Mouse (Mus musculus): Measurements from ENCODE around the gene Cep350. TPM values are rescaled to one million over a fixed set of nuclear protein-coding genes. Genes with fewer than 3 reads are reported as not detected.

Cep350 gene
- polyA plus RNA-seq (2014; fragmentation: Nextera tagmentation; extraction: Ambion mirVana) = 4.9 and 5.6 TPM in 2 replicates

DNA sequence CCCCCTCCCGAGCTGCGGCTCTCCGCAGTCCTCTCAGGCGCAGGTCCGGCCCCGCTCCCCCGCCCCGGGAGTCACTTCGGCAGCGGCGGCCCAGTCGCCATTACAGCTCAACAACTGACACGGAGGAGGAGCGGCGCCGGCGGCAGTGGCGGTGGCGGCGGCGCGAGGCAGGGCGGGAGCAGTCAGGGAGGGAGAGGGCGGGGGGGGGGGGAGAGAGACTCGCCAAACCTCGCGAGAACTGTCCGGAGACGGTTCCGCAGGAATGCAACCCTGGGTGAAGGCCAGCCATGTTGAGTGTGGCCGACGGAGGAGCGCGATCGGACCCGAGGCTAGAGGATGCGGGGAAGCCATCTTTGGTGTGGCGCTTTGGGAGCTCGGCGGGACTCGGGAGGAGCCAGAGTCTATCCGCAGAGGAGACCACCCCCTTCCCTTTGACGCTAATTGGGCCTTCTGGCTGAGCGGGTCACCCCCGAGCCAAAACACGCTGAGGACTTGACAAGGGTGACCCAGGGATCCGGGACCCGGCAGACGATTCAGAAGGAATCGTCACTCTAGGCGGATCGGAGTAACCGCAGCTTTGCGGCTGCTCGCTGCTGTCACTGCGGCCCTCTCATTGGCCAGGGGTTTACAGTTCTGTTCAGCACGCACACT is at the start of gene Cep350:
Gene Cep350 (minus strand): TSS at position 188 of the 651 bp plus-strand sequence.
- Histone ChIP-seq H3K4me2 (peak within 1 kb of the TSS; percentile 89), H3K9ac (ENCODE audit: low read depth, low read length) (peak within 1 kb of the TSS; percentile 99), H3K27me3 (replicated peaks; ENCODE audit: control insufficient read depth, insufficient read depth, low read length) (no peaks in the 10 kb centered on the region), H3K27ac (ENCODE audit: low read depth, low read length) (peak within 1 kb of the TSS; percentile 92), H3K36me3 (ENCODE audit: control insufficient read depth, insufficient read depth, low read length) (no peaks in the 10 kb centered on the region), H3K4me1 (replicated peaks; ENCODE audit: control insufficient read depth, insufficient read depth, low read length) (peaks cover 14% of the 10 kb centered on the region), H3K9me3 (ENCODE audit: control insufficient read depth, low read length) (no peaks in the 10 kb centered on the region), H3K4me3 (ENCODE audit: low read depth, low read length) (peak within 1 kb of the TSS; percentile 99)
- DNase-seq (ENCODE audit: low spot score) = peak; percentile 97
- ATAC-seq (replicated peaks; ENCODE audit: low FRiP score) = peak; percentile 98
- WGBS = under 1% methylated on average over 57 of the region's 57 CpGs

DNA sequence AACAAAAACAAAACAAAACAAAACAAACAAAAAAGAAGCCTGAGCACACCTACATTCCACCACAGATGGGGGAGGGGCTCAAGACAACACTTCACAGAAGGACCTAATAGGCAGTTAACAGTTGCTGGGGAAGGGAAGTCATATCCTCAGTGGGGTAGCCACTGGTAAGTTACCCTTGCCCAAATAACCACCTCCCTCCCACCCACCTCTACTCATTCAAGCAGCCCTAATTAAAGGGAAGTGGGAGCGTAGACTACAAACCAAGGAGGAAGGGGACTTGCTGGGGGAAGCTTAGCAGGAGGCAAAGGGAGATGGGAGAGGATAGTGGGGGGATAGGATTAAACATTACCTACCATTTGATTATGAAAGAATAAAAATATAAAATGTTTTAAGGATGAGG is 47.3 kb upstream of the Cep350 start:
- WGBS = 96% methylated on average over 1 of the region's 1 CpGs
- Histone ChIP-seq H3K4me3 (ENCODE audit: low read depth, low read length) (no peak overlapping the region), H3K4me1 (replicated peaks; ENCODE audit: control insufficient read depth, insufficient read depth, low read length) (no peaks in the 10 kb centered on the region), H3K9ac (ENCODE audit: low read depth, low read length) (no peak overlapping the region), H3K36me3 (ENCODE audit: control insufficient read depth, insufficient read depth, low read length) (peaks cover 26% of the 10 kb centered on the region), H3K9me3 (ENCODE audit: control insufficient read depth, low read length) (no peaks in the 10 kb centered on the region), H3K4me2 (no peak overlapping the region), H3K27me3 (replicated peaks; ENCODE audit: control insufficient read depth, insufficient read depth, low read length) (no peaks in the 10 kb centered on the region), H3K27ac (ENCODE audit: low read depth, low read length) (no peak overlapping the region)
- DNase-seq (ENCODE audit: low spot score) (no peak), ATAC-seq (replicated peaks; ENCODE audit: low FRiP score) (no peak)

DNA sequence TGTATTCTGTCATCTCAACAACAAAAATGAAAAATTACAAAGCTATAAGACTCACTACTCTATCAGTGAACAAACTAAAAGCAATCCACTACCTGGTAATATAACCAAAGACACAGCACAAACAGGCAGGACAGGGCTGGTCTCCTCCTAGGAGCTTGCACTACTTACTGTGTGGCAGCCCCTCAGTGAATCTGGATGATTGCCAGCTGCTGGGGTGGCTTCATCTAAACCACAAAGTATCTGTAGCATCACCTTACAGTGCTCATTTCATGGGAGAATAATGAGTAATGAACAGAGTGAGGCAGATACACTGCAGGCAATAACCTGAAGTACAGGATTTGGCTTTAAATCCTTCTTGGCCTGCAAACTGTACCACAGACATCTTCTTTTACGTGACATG is 46.7 kb upstream of the Cep350 start:
- WGBS = 94% methylated on average over 1 of the region's 1 CpGs
- ATAC-seq (replicated peaks; ENCODE audit: low FRiP score) = no peak

DNA sequence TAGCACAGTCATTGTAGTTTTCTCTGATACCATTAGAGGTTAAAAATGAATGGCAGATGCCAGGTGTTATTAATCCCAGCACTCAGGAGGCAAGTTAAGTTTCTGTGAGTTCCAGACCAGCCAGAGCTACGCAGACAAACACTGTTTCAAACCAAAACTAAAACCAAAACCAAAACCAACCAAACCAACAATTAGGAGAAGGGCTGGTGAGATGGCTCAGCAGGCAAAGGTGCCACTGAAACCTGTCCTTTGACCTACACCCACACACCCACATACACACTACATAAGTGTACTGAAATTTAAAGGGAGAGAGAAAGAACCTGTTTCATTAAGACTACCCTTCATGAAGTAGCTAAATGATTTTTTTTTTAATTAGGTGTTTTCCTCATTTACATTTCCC is 35.9 kb upstream of the Cep350 start:
- no peak overlapping the region for H3K4me2 ChIP-seq
- no peak for ATAC-seq (replicated peaks; ENCODE audit: low FRiP score)
- peaks cover 33% of the 10 kb centered on the region for H3K36me3 ChIP-seq (ENCODE audit: control insufficient read depth, insufficient read depth, low read length)

More for the DNA sequence above, 46.7 kb upstream of the Cep350 start:
- DNase-seq (ENCODE audit: low spot score) = no peak
- Histone ChIP-seq H3K4me2 (no peak overlapping the region), H3K4me3 (ENCODE audit: low read depth, low read length) (no peak overlapping the region), H3K9me3 (ENCODE audit: control insufficient read depth, low read length) (no peaks in the 10 kb centered on the region), H3K27ac (ENCODE audit: low read depth, low read length) (no peak overlapping the region), H3K36me3 (ENCODE audit: control insufficient read depth, insufficient read depth, low read length) (peaks cover 26% of the 10 kb centered on the region), H3K9ac (ENCODE audit: low read depth, low read length) (no peak overlapping the region), H3K4me1 (replicated peaks; ENCODE audit: control insufficient read depth, insufficient read depth, low read length) (no peaks in the 10 kb centered on the region), H3K27me3 (replicated peaks; ENCODE audit: control insufficient read depth, insufficient read depth, low read length) (no peaks in the 10 kb centered on the region)

DNA sequence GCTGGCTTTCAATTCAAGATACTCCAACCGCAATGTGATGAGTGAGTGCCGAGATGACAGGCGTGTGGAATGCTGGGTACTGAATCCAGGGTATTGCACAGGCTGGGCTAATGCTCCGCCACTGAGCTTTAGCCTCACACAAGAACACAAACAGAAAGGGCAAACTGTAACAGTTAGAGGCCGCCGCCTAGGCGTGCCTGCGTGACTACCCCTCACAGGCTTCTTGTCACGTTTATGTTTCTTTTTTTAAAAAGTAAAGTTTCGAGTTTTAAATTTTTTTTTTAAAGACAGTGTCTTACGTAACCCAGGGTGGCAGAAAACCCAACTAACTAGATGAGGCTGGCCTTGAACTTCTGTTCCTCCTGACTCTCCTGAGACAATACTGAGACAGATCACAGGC is 32.9 kb upstream of the Cep350 start:
- DNase-seq (ENCODE audit: low spot score) (no peak), ATAC-seq (replicated peaks; ENCODE audit: low FRiP score) (no peak)
- H3K4me2 ChIP-seq = no peak overlapping the region
- H3K9me3 ChIP-seq (ENCODE audit: control insufficient read depth, low read length) = no peaks in the 10 kb centered on the region
- no peak overlapping the region for H3K9ac ChIP-seq (ENCODE audit: low read depth, low read length)
- 88% methylated on average over 11 of the region's 11 CpGs for WGBS
- H3K27ac ChIP-seq (ENCODE audit: low read depth, low read length) = no peak overlapping the region
- H3K4me1 ChIP-seq (replicated peaks; ENCODE audit: control insufficient read depth, insufficient read depth, low read length) = no peaks in the 10 kb centered on the region
- H3K27me3 ChIP-seq (replicated peaks; ENCODE audit: control insufficient read depth, insufficient read depth, low read length) = no peaks in the 10 kb centered on the region
- H3K36me3 ChIP-seq (ENCODE audit: control insufficient read depth, insufficient read depth, low read length) = peaks cover 30% of the 10 kb centered on the region
- no peak overlapping the region for H3K4me3 ChIP-seq (ENCODE audit: low read depth, low read length)

More for the DNA sequence above, 35.9 kb upstream of the Cep350 start:
- H3K9me3 ChIP-seq (ENCODE audit: control insufficient read depth, low read length) = no peaks in the 10 kb centered on the region
- H3K4me1 ChIP-seq (replicated peaks; ENCODE audit: control insufficient read depth, insufficient read depth, low read length) = no peaks in the 10 kb centered on the region
- WGBS = 90% methylated on average over 1 of the region's 1 CpGs
- H3K9ac ChIP-seq (ENCODE audit: low read depth, low read length) = no peak overlapping the region
- H3K4me3 ChIP-seq (ENCODE audit: low read depth, low read length) = no peak overlapping the region
- no peak overlapping the region for H3K27ac ChIP-seq (ENCODE audit: low read depth, low read length)
- no peaks in the 10 kb centered on the region for H3K27me3 ChIP-seq (replicated peaks; ENCODE audit: control insufficient read depth, insufficient read depth, low read length)
- DNase-seq (ENCODE audit: low spot score) = no peak

DNA sequence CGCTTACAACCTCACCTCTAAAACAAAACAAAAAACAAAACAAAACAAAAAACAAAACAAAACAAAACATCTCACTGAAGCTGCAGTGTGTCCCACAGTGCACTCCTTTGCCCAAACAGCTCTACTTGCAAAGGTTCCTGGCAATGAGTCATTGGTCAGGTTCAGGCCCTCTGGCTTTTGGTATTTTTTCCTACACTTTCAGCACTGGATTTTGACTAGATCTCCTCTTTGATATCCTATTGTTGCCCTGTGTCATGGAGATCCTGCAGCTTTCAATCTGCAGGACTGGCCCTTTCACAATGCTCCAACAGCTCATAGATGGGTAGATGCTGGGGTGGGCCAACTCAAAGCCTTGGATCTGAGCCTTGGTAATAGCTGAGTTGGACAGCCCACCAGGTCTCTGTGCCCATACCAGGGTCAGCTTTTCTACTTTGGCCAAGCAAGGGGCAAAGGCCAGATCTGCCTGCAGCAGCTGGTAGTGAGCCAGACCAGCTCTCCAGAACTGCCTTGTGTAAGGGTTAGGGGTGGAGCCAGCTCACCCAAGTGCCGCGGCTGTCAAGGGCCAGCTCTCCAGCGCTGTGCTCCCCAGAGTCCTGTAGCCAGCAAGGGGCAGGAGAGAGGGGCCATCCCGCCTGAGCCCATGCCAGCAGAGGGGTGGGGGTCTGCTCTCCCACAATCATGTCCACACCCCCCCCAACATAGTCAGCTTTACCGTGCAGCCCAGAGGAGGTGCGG is 30.3 kb upstream of the Cep350 start:
- Histone ChIP-seq H3K4me3 (ENCODE audit: low read depth, low read length) (no peak overlapping the region), H3K36me3 (ENCODE audit: control insufficient read depth, insufficient read depth, low read length) (peaks cover 21% of the 10 kb centered on the region), H3K9ac (ENCODE audit: low read depth, low read length) (no peak overlapping the region), H3K27me3 (replicated peaks; ENCODE audit: control insufficient read depth, insufficient read depth, low read length) (no peaks in the 10 kb centered on the region), H3K4me1 (replicated peaks; ENCODE audit: control insufficient read depth, insufficient read depth, low read length) (no peaks in the 10 kb centered on the region), H3K9me3 (ENCODE audit: control insufficient read depth, low read length) (no peaks in the 10 kb centered on the region), H3K27ac (ENCODE audit: low read depth, low read length) (no peak overlapping the region), H3K4me2 (no peak overlapping the region)
- ATAC-seq (replicated peaks; ENCODE audit: low FRiP score) (no peak), DNase-seq (ENCODE audit: low spot score) (no peak)
- WGBS = 88% methylated on average over 7 of the region's 7 CpGs

DNA sequence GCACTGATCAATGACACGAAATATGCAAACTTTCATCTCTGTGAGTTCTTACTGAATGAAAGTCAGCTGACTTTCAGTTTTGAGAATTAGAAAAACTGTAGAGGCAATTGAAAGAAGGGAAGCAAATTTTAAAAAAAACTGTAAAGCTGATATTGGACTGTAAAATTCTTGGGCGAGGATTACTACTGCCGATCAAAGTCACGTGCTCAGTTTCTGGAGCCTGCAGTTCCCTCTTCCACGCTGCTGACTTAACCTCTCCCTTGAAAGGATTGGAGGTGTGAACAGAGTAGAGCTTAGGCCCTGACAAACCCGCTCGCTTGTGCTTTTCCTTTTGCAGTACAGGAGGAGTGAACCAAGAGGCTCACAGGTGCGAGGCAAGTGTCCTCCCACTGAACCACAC is 29.3 kb upstream of the Cep350 start:
- no peak for DNase-seq (ENCODE audit: low spot score)
- H3K27me3 ChIP-seq (replicated peaks; ENCODE audit: control insufficient read depth, insufficient read depth, low read length) = no peaks in the 10 kb centered on the region
- no peaks in the 10 kb centered on the region for H3K9me3 ChIP-seq (ENCODE audit: control insufficient read depth, low read length)
- no peaks in the 10 kb centered on the region for H3K4me1 ChIP-seq (replicated peaks; ENCODE audit: control insufficient read depth, insufficient read depth, low read length)
- no peak overlapping the region for H3K27ac ChIP-seq (ENCODE audit: low read depth, low read length)
- no peak overlapping the region for H3K9ac ChIP-seq (ENCODE audit: low read depth, low read length)
- H3K4me3 ChIP-seq (ENCODE audit: low read depth, low read length) = no peak overlapping the region
- no peak for ATAC-seq (replicated peaks; ENCODE audit: low FRiP score)
- peaks cover 16% of the 10 kb centered on the region for H3K36me3 ChIP-seq (ENCODE audit: control insufficient read depth, insufficient read depth, low read length)
- WGBS = 87% methylated on average over 8 of the region's 8 CpGs
- no peak overlapping the region for H3K4me2 ChIP-seq

DNA sequence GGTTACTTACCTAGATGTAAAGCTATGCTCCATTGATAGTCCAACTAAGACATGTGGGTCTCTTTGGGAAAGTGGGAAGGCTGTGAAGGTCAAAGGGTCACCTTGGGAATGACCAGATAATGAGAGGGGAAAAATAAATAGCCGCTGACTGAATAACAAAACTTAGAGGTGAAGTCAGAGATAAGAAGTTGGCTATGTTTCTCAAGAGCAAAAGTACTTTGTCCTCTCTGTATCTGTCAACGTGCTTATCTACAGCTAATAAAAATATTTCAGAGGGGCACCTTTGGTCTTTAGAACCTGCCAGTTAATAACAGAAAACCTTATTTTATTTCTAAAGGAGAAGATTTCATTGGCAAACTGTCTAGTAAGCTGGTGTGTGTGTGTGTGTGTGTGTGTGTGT is 22.6 kb upstream of the Cep350 start:
- Histone ChIP-seq H3K4me2 (no peak overlapping the region), H3K9ac (ENCODE audit: low read depth, low read length) (no peak overlapping the region), H3K27ac (ENCODE audit: low read depth, low read length) (no peak overlapping the region), H3K4me3 (ENCODE audit: low read depth, low read length) (no peak overlapping the region), H3K27me3 (replicated peaks; ENCODE audit: control insufficient read depth, insufficient read depth, low read length) (no peaks in the 10 kb centered on the region), H3K4me1 (replicated peaks; ENCODE audit: control insufficient read depth, insufficient read depth, low read length) (no peaks in the 10 kb centered on the region), H3K36me3 (ENCODE audit: control insufficient read depth, insufficient read depth, low read length) (no peaks in the 10 kb centered on the region), H3K9me3 (ENCODE audit: control insufficient read depth, low read length) (no peaks in the 10 kb centered on the region)
- ATAC-seq (replicated peaks; ENCODE audit: low FRiP score) (no peak), DNase-seq (ENCODE audit: low spot score) (no peak)
- 50% methylated on average over 2 of the region's 2 CpGs for WGBS

DNA sequence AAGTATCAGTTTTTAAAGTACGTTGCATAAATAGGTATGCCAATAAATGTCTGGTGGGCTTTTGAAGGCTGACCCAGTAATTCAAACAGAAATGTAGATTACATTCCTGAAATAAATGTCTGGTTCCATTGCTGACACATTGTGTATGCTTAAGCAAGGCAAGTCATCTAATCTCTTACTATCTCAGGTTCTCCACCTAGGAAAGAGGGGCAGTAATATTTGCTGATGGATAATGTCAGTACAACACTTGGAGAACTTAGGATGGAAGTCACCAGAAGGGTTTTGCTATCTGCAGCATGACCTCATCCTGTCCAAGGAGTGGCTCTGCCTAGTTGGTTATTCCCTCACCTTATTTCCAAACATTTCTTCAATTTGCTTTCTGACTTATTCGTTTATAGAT is 21.5 kb upstream of the Cep350 start:
- 74% methylated on average over 2 of the region's 2 CpGs for WGBS
- H3K36me3 ChIP-seq (ENCODE audit: control insufficient read depth, insufficient read depth, low read length) = no peaks in the 10 kb centered on the region
- no peaks in the 10 kb centered on the region for H3K4me1 ChIP-seq (replicated peaks; ENCODE audit: control insufficient read depth, insufficient read depth, low read length)
- H3K4me3 ChIP-seq (ENCODE audit: low read depth, low read length) = no peak overlapping the region
- H3K27ac ChIP-seq (ENCODE audit: low read depth, low read length) = no peak overlapping the region
- DNase-seq (ENCODE audit: low spot score) (no peak), ATAC-seq (replicated peaks; ENCODE audit: low FRiP score) (no peak)
- H3K4me2 ChIP-seq = no peak overlapping the region
- H3K27me3 ChIP-seq (replicated peaks; ENCODE audit: control insufficient read depth, insufficient read depth, low read length) = no peaks in the 10 kb centered on the region
- no peak overlapping the region for H3K9ac ChIP-seq (ENCODE audit: low read depth, low read length)
- no peaks in the 10 kb centered on the region for H3K9me3 ChIP-seq (ENCODE audit: control insufficient read depth, low read length)

All from liver, embryonic 11.5 days (tissue).